Mouse (Mus musculus): ENCODE measurements around the gene Anapc2. TPM values are rescaled to one million over a fixed set of nuclear protein-coding genes. Genes with fewer than 3 reads are reported as not detected.
"Not testable (repeated sequence)": the region's sequence is repeated elsewhere in the genome, so short reads cannot be mapped to it uniquely, and the experiment has no call there.

Anapc2 gene
- polyA plus RNA-seq, 1 experiment from 2014 or later: 141 TPM

GRCm38 (mm10) chr2:25244144-25244543, 28.1 kb upstream of the Anapc2 start:
- Histone ChIP-seq H3K27ac (replicated peaks) (no peak overlapping the region), H3K4me1 (peaks cover 33% of the 10 kb centered on the region), H3K9me3 (replicated peaks) (no peaks in the 10 kb centered on the region), H3K27me3 (ENCODE audit: low read depth, poor library complexity, severe bottlenecking) (peaks cover 38% of the 10 kb centered on the region), H3K36me3 (peaks cover 52% of the 10 kb centered on the region), H3K4me3 (no peak overlapping the region)
- 83% methylated on average over 4 of the region's 4 CpGs for WGBS
- no peak for DNase-seq (ENCODE audit: low spot score)

- H3K27ac ChIP-seq (replicated peaks): no peak within 1 kb of the TSS
- no peak for DNase-seq (ENCODE audit: low spot score)
- peaks cover 20% of the 10 kb centered on the region for H3K4me1 ChIP-seq
- peaks cover 30% of the 10 kb centered on the region for H3K27me3 ChIP-seq (ENCODE audit: low read depth, poor library complexity, severe bottlenecking)
- no peak within 1 kb of the TSS for H3K4me3 ChIP-seq
- 92% methylated on average over 10 of the region's 10 CpGs for WGBS
- peaks cover 75% of the 10 kb centered on the region for H3K36me3 ChIP-seq
- H3K9me3 ChIP-seq (replicated peaks): no peaks in the 10 kb centered on the region
These were observed 25.9 kb upstream of the Anapc2 start, which contains the start of gene AL732309.1 for GRCm38 (mm10) chr2:25246183-25247072. Gene AL732309.1, minus strand, starts transcription at chr2:25246863.

- no peaks in the 10 kb centered on the region for H3K9me3 ChIP-seq (replicated peaks)
- no peaks in the 10 kb centered on the region for H3K27me3 ChIP-seq (ENCODE audit: low read depth, poor library complexity, severe bottlenecking)
- H3K36me3 ChIP-seq: peaks cover 64% of the 10 kb centered on the region
- WGBS: 89% methylated on average over 1 of the region's 1 CpGs
- DNase-seq (ENCODE audit: low spot score): no peak
- no peak overlapping the region for H3K27ac ChIP-seq (replicated peaks)
- H3K4me3 ChIP-seq: no peak overlapping the region
- H3K4me1 ChIP-seq: peaks cover 18% of the 10 kb centered on the region
These were observed 19.9 kb upstream of the Anapc2 start for GRCm38 (mm10) chr2:25252331-25252730.

- Histone ChIP-seq H3K4me3 (peak within 1 kb of the TSS; percentile 92), H3K27me3 (ENCODE audit: low read depth, poor library complexity, severe bottlenecking) (no peaks in the 10 kb centered on the region), H3K9me3 (replicated peaks) (no peaks in the 10 kb centered on the region), H3K4me1 (peaks cover 18% of the 10 kb centered on the region), H3K27ac (replicated peaks) (peak within 1 kb of the TSS; percentile 94), H3K36me3 (peaks cover 34% of the 10 kb centered on the region)
- peak; percentile 95 for DNase-seq (ENCODE audit: low spot score)
- WGBS: 0% methylated on average over 39 of the region's 39 CpGs
These were observed 16.9 kb upstream of the Anapc2 start, which contains the start of gene Tmem203 for GRCm38 (mm10) chr2:25255284-25255779. Gene Tmem203, plus strand, starts transcription at chr2:25255439.

GRCm38 (mm10) chr2:25256443-25257109, 15.7 kb upstream of the Anapc2 start:
- Histone ChIP-seq H3K36me3 (peaks cover 21% of the 10 kb centered on the region), H3K4me3 (peak overlapping the region; percentile 92), H3K4me1 (peaks cover 18% of the 10 kb centered on the region)
- H3K9me3 ChIP-seq (replicated peaks); H3K27me3 ChIP-seq (ENCODE audit: low read depth, poor library complexity, severe bottlenecking); H3K27ac ChIP-seq (replicated peaks); DNase-seq (ENCODE audit: low spot score): not testable (repeated sequence)
- 61% methylated on average over 12 of the region's 12 CpGs for WGBS

GRCm38 (mm10) chr2:25257250-25257649, 15.0 kb upstream of the Anapc2 start:
- not testable (repeated sequence) for H3K27ac ChIP-seq (replicated peaks); H3K4me3 ChIP-seq; H3K9me3 ChIP-seq (replicated peaks); DNase-seq (ENCODE audit: low spot score); H3K27me3 ChIP-seq (ENCODE audit: low read depth, poor library complexity, severe bottlenecking)
- H3K36me3 ChIP-seq: peaks cover 14% of the 10 kb centered on the region
- WGBS: 82% methylated on average over 5 of the region's 5 CpGs
- peaks cover 24% of the 10 kb centered on the region for H3K4me1 ChIP-seq

GRCm38 (mm10) chr2:25258887-25259286, 13.4 kb upstream of the Anapc2 start:
- H3K9me3 ChIP-seq (replicated peaks): no peaks in the 10 kb centered on the region
- H3K27me3 ChIP-seq (ENCODE audit: low read depth, poor library complexity, severe bottlenecking): peaks cover 11% of the 10 kb centered on the region
- 56% methylated on average over 2 of the region's 2 CpGs for WGBS
- DNase-seq (ENCODE audit: low spot score): no peak
- H3K36me3 ChIP-seq: no peaks in the 10 kb centered on the region
- no peak overlapping the region for H3K4me3 ChIP-seq
- no peak overlapping the region for H3K27ac ChIP-seq (replicated peaks)
- peaks cover 39% of the 10 kb centered on the region for H3K4me1 ChIP-seq

- Histone ChIP-seq H3K27me3 (ENCODE audit: low read depth, poor library complexity, severe bottlenecking) (peaks cover 25% of the 10 kb centered on the region), H3K36me3 (no peaks in the 10 kb centered on the region), H3K4me1 (peaks cover 46% of the 10 kb centered on the region), H3K4me3 (peak overlapping the region; percentile 79), H3K27ac (replicated peaks) (peak overlapping the region; percentile 72), H3K9me3 (replicated peaks) (no peaks in the 10 kb centered on the region)
- no peak for DNase-seq (ENCODE audit: low spot score)
- WGBS: 48% methylated on average over 12 of the region's 12 CpGs
These were observed 10.4 kb upstream of the Anapc2 start for GRCm38 (mm10) chr2:25261870-25262269.

GRCm38 (mm10) chr2:25262291-25262767, 9.9 kb upstream of the Anapc2 start, which contains the start of gene Tprn:
Gene Tprn, plus strand, starts transcription at chr2:25262618.
- Histone ChIP-seq H3K36me3 (no peaks in the 10 kb centered on the region), H3K27ac (replicated peaks) (peak within 1 kb of the TSS; percentile 73), H3K4me1 (peaks cover 51% of the 10 kb centered on the region), H3K4me3 (peak within 1 kb of the TSS; percentile 79), H3K9me3 (replicated peaks) (no peaks in the 10 kb centered on the region), H3K27me3 (ENCODE audit: low read depth, poor library complexity, severe bottlenecking) (peaks cover 25% of the 10 kb centered on the region)
- peak; percentile 91 for DNase-seq (ENCODE audit: low spot score)
- under 1% methylated on average over 39 of the region's 39 CpGs for WGBS

GRCm38 (mm10) chr2:25262795-25263622, 9.3 kb upstream of the Anapc2 start:
- Histone ChIP-seq H3K36me3 (peaks cover 4% of the 10 kb centered on the region; the same call in 1 of the 2 replicates), H3K9me3 (replicated peaks) (no peaks in the 10 kb centered on the region), H3K4me1 (peaks cover 52% of the 10 kb centered on the region), H3K4me3 (peak overlapping the region; percentile 79), H3K27me3 (ENCODE audit: low read depth, poor library complexity, severe bottlenecking) (peaks cover 25% of the 10 kb centered on the region), H3K27ac (replicated peaks) (peak overlapping the region; percentile 73)
- under 1% methylated on average over 80 of the region's 82 CpGs for whole genome bisulfite sequencing
- no peak for DNase-seq (ENCODE audit: low spot score)

GRCm38 (mm10) chr2:25263623-25264285, 8.5 kb upstream of the Anapc2 start:
- H3K27me3 ChIP-seq (ENCODE audit: low read depth, poor library complexity, severe bottlenecking): peaks cover 25% of the 10 kb centered on the region
- 21% methylated on average over 12 of the region's 12 CpGs for WGBS
- H3K36me3 ChIP-seq: peaks cover 11% of the 10 kb centered on the region
- peak overlapping the region; percentile 79 for H3K4me3 ChIP-seq
- H3K9me3 ChIP-seq (replicated peaks): no peaks in the 10 kb centered on the region
- peaks cover 52% of the 10 kb centered on the region for H3K4me1 ChIP-seq
- no peak for DNase-seq (ENCODE audit: low spot score)
- no peak overlapping the region for H3K27ac ChIP-seq (replicated peaks)
